Mouse (Mus musculus) liver, embryonic 14.5 days (tissue): ENCODE measurements at regions not wholly inside any gene's neighbourhood (a gene's known extent, or its start where the extent isn't known, plus 50 kb on each side); places are given as distances from the start of the nearest gene placed in this dataset.

Experiments
- ATAC-seq: fragments of 200-750 bp; cut with Nextera tagmentation; 2 replicates; pipeline ENCODE4 v1.8.0; 2017; ENCODE audit warnings: moderate number of reproducible peaks, mild to moderate bottlenecking, moderate library complexity; ENCODE audit not compliant: insufficient read depth
- DNase-seq, 3 experiments: peaks; one replicate each; pipeline ENCODE4 v3.0.0-alpha.2; 2012 to 2013; ENCODE audit warnings: low read depth in 3 of 3, low spot score in 3 of 3
- H3K27ac ChIP-seq: fragments of 300-500 bp; sonication (generic); 2 replicates; pipeline ENCODE4 v1.5.1; 2014; ENCODE audit warnings: moderate library complexity, mild to moderate bottlenecking, control low read depth, inconsistent platforms
- H3K27me3 ChIP-seq: fragments of 300-500 bp; sonication (generic); 2 replicates; pipeline ENCODE4 v1.6.1; 2014; ENCODE audit warnings: mild to moderate bottlenecking, low read length, moderate library complexity; ENCODE audit not compliant: control insufficient read depth, insufficient read depth
- H3K36me3 ChIP-seq: fragments of 300-500 bp; sonication (generic); replicated peaks from 2 replicates; pipeline ENCODE4 v1.6.1; 2014; ENCODE audit warnings: low read depth; ENCODE audit not compliant: control insufficient read depth, insufficient read depth
- H3K4me1 ChIP-seq, 2 experiments: fragments of 200-500 bp in 1 of 2; fragments of 300-500 bp in 1 of 2; sonication (generic) in 1 of 2; replicated peaks; 2 replicates each; pipeline ENCODE4 v1.6.1; 2012 to 2014; ENCODE audit warnings: antibody characterized with exemption in 1 of 2, inconsistent platforms in 1 of 2, low read length in 1 of 2; ENCODE audit not compliant: control insufficient read depth in 2 of 2, insufficient read depth in 2 of 2
- H3K4me2 ChIP-seq: fragments of 300-500 bp; sonication (generic); 2 replicates; pipeline ENCODE4 v1.6.1; 2014; ENCODE audit warnings: low read depth, mild to moderate bottlenecking, control low read depth, moderate library complexity
- H3K4me3 ChIP-seq, 2 experiments: fragments of 200-500 bp in 1 of 2; fragments of 300-500 bp in 1 of 2; sonication (generic) in 1 of 2; 2 replicates each; pipeline ENCODE4 v1.5.1; 2012 to 2014; ENCODE audit warnings: low read depth in 2 of 2, low read length in 2 of 2, mild to moderate bottlenecking in 2 of 2, control low read depth in 1 of 2, inconsistent platforms in 1 of 2, moderate library complexity in 1 of 2; ENCODE audit not compliant: insufficient read depth in 1 of 2
- H3K9ac ChIP-seq: fragments of 300-500 bp; sonication (generic); replicated peaks from 2 replicates; pipeline ENCODE4 v1.6.1; 2014; ENCODE audit warnings: mild to moderate bottlenecking, control low read depth, moderate library complexity
- H3K9me3 ChIP-seq: fragments of 300-500 bp; sonication (generic); 2 replicates; pipeline ENCODE4 v1.6.1; 2016; ENCODE audit warnings: low read length, mixed read lengths; ENCODE audit not compliant: control insufficient read depth
- CTCF ChIP-seq: IDR thresholded peaks from 2 replicates; pipeline ENCODE4 v1.5.1; 2016; ENCODE audit warnings: antibody characterized with exemption, low read depth, control low read depth
- EP300 ChIP-seq: IDR thresholded peaks from 2 replicates; pipeline ENCODE4 v1.6.1; 2016; ENCODE audit warnings: antibody characterized with exemption, low read depth
- WGBS: fragments of 180-500 bp; shearing (Covaris S2); extraction: QIAGEN DNeasy Blood & Tissue Kit; methylation state at CpG from one replicate; pipeline ENCODE4 v1.1.7; 2014; ENCODE audit not compliant: insufficient replicate concordance; 5-methylcytosine and 5-hydroxymethylcytosine counted together

GRCm38 (mm10) chr12:93342525-93342924, 1493.6 kb upstream of the Sel1l start:
- Histone ChIP-seq H3K4me1 (no peaks in the 10 kb centered on the region), H3K4me3 (no peak overlapping the region), H3K27me3 (no peaks in the 10 kb centered on the region), H3K27ac (no peak overlapping the region), H3K9ac (no peak overlapping the region), H3K36me3 (no peaks in the 10 kb centered on the region), H3K4me2 (no peak overlapping the region), H3K9me3 (no peaks in the 10 kb centered on the region)
- 52% methylated on average over 4 of the region's 4 CpGs for WGBS
- ATAC-seq (no peak), DNase-seq (no peak)
- no peak for TF ChIP-seq EP300
- TF ChIP-seq CTCF: no peak

GRCm38 (mm10) chr12:93335520-93335919, 1486.6 kb upstream of the Sel1l start:
- no peaks in the 10 kb centered on the region for H3K4me1 ChIP-seq
- DNase-seq (no peak), ATAC-seq (no peak)
- H3K36me3 ChIP-seq: no peaks in the 10 kb centered on the region
- WGBS: 47% methylated on average over 1 of the region's 1 CpGs
- H3K27me3 ChIP-seq: no peaks in the 10 kb centered on the region
- H3K4me3 ChIP-seq: no peak overlapping the region
- H3K27ac ChIP-seq: no peak overlapping the region
- H3K4me2 ChIP-seq: no peak overlapping the region
- no peaks in the 10 kb centered on the region for H3K9me3 ChIP-seq
- no peak overlapping the region for H3K9ac ChIP-seq
- TF ChIP-seq CTCF (no peak), EP300 (no peak)

DNA sequence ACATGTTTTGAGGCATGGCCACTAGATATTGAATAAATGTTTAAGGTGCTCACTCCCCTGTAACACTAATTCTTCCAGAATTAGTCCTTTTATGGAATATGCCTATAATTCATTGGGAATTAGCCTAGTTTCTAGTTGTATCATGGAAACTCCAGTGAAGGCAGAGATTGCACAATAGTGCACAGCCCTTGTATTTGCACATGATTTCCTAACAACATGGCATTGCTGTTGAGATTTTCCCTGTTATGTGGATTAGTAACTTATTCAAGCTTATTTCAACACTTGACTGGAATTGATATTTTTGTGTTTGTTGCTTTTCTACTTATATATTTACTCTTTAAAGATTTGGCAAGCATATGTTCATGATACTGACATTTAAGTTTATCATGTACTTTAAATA, 1463.3 kb upstream of the Sel1l start:
- H3K27ac ChIP-seq: no peak overlapping the region
- no peaks in the 10 kb centered on the region for H3K4me1 ChIP-seq
- H3K4me3 ChIP-seq: no peak overlapping the region
- no peaks in the 10 kb centered on the region for H3K36me3 ChIP-seq
- TF ChIP-seq CTCF (no peak), EP300 (no peak)
- no peak overlapping the region for H3K9ac ChIP-seq
- no peaks in the 10 kb centered on the region for H3K9me3 ChIP-seq
- H3K27me3 ChIP-seq: no peaks in the 10 kb centered on the region
- peak in 1 of 3 experiments; percentile 13 for DNase-seq
- ATAC-seq: no peak
- H3K4me2 ChIP-seq: no peak overlapping the region

GRCm38 (mm10) chr12:93281816-93282215, 1432.9 kb upstream of the Sel1l start:
- no peak overlapping the region for H3K9ac ChIP-seq
- H3K9me3 ChIP-seq: no peaks in the 10 kb centered on the region
- no peak for TF ChIP-seq EP300
- TF ChIP-seq CTCF: no peak
- no peaks in the 10 kb centered on the region for H3K36me3 ChIP-seq
- no peak overlapping the region for H3K4me3 ChIP-seq
- H3K4me2 ChIP-seq: no peak overlapping the region
- WGBS: 41% methylated on average over 2 of the region's 2 CpGs
- no peaks in the 10 kb centered on the region for H3K27me3 ChIP-seq
- DNase-seq: no peak
- ATAC-seq: no peak
- H3K4me1 ChIP-seq: no peaks in the 10 kb centered on the region
- no peak overlapping the region for H3K27ac ChIP-seq

DNA sequence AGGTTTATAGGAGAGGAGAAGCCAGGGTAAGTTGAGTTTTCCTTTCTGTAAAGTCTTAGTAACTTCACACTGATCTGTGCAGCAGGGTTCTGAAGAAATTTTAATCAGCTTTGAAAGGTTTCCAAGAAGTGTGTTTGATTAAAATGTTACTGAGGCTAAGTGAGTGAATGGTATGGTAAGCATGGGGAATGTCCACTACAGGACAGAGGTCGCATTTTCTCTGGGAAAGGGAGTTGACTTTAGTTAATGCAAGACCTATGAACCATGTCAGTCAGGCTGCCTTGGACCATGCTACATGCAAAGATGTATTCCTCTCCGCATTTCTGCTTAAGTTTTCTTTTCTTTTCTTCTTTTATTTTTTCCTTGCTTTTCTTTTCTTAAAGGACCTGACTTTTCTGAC, 1424.7 kb upstream of the Sel1l start:
- Histone ChIP-seq H3K27me3 (no peaks in the 10 kb centered on the region), H3K27ac (no peak overlapping the region), H3K9ac (no peak overlapping the region), H3K36me3 (no peaks in the 10 kb centered on the region), H3K4me1 (no peaks in the 10 kb centered on the region), H3K4me2 (no peak overlapping the region), H3K4me3 (no peak overlapping the region), H3K9me3 (no peaks in the 10 kb centered on the region)
- TF ChIP-seq EP300: no peak
- TF ChIP-seq CTCF: no peak
- no peak for ATAC-seq
- 54% methylated on average over 2 of the region's 2 CpGs for WGBS
- DNase-seq: no peak

GRCm38 (mm10) chr12:93230237-93230636, 1381.3 kb upstream of the Sel1l start:
- ATAC-seq (no peak), DNase-seq (no peak)
- H3K4me2 ChIP-seq: no peak overlapping the region
- H3K27ac ChIP-seq: no peak overlapping the region
- WGBS: 47% methylated on average over 3 of the region's 3 CpGs
- H3K9me3 ChIP-seq: no peaks in the 10 kb centered on the region
- H3K4me3 ChIP-seq: no peak overlapping the region
- H3K4me1 ChIP-seq: no peaks in the 10 kb centered on the region
- no peaks in the 10 kb centered on the region for H3K27me3 ChIP-seq
- TF ChIP-seq CTCF (no peak), EP300 (no peak)
- H3K9ac ChIP-seq: no peak overlapping the region
- H3K36me3 ChIP-seq: no peaks in the 10 kb centered on the region
